Mouse (Mus musculus) heart, adult 2 months (tissue): Measurements from ENCODE around the gene Arl5c.

ENCODE experiments used
- CTCF ChIP-seq: fragments of 200-600 bp; IDR thresholded peaks from 2 replicates; pipeline ENCODE4 v1.8.1; 2022; ENCODE audit warnings: antibody characterized with exemption, mild to moderate bottlenecking, moderate library complexity
- EP300 ChIP-seq: fragments of 200-500 bp; IDR thresholded peaks from 2 replicates; pipeline ENCODE4 v1.6.1; 2011; ENCODE audit warnings: low read depth, low read length, control low read depth; ENCODE audit not compliant: insufficient read depth
- POLR2A ChIP-seq: fragments of 200-500 bp; IDR thresholded peaks from 2 replicates; pipeline ENCODE4 v1.6.1; 2011; ENCODE audit warnings: mild to moderate bottlenecking, low read depth, low read length, control low read depth; ENCODE audit not compliant: insufficient read depth

DNA sequence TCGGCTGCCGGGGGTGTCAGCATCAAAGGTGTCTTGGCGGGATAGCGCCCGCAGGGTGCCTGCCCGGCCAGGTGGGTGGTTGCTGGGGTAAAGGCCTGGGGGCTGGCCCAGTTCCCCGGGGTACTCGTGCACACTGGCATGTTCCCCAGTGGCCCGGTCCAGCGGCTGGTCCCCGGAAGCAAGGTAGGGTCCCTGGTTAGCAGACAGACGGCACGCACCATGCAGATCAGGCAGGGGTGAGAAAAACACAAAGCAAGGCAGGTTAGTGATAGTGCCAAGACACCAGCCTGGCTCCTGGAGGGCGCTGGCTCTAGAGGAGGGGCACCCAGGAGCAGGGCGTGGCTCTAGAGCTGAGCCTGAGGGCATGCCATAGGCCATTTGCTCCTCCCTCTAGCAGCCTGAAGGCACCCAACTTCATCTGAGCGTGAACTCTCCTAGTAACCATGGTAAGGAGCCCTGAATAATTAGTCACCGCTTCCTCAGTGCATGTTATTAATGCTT, 7.2 kb upstream of the Arl5c start:
- no peak for TF ChIP-seq POLR2A
- no peak for TF ChIP-seq CTCF
- no peak for TF ChIP-seq EP300
